Mouse (Mus musculus) retina, adult 2 months (tissue): ENCODE results near the gene Nfe2.
"Not testable (repeated sequence)": the region's sequence is repeated elsewhere in the genome, so short reads cannot be mapped to it uniquely, and the experiment has no call there.

ENCODE experiments used
- DNase-seq: peaks from one replicate; pipeline ENCODE4 v3.0.0-alpha.2; 2012; ENCODE audit warnings: low read depth, low spot score

Gene Nfe2

DNA sequence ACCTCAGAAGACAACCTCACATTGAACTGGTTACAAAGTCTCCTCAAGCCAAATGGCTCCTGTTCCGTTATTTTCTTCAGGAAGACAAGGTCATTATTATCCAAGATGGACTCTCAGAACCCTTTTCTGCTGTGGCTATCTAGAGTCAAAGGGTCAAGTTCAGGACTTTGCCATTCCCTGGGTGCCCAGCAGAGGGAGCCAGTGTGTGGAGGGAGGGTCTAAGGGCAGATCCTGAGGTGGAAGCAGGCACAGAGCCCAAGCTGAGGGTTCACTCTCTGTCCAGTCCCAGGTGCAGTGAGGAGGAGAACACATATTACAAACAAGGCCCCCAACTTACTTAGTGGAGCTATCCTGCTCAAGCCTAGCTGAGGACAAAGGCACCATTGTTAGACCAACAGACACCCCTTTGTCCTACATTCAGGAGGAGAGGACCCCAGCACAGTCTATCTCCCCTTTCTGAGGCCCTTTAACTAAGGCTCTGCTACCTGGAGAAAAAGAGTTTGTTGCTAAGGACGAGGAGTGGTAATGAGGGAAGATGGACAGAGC is 7.9 kb downstream of the Nfe2 start:
- no peak for DNase-seq

DNA sequence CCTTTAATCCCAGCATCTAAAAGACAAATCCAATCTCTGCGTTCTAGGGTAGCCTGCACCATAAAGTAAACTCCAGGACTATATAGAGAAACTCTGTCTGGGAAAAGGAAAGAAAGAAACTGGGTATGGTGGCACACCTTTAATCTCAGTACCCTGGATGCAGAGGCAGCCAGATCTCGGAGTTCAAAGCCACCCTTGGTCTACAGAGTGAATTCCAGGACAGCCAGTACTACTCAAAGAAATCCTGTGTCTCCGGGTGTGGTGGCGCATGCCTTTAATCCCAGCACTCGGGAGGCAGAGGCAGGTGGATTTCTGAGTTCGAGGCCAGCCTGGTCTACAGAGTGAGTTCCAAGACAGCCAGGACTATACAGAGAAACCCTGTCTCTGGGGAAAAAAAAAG is 8.7 kb downstream of the Nfe2 start:
- DNase-seq: not testable (repeated sequence)

DNA sequence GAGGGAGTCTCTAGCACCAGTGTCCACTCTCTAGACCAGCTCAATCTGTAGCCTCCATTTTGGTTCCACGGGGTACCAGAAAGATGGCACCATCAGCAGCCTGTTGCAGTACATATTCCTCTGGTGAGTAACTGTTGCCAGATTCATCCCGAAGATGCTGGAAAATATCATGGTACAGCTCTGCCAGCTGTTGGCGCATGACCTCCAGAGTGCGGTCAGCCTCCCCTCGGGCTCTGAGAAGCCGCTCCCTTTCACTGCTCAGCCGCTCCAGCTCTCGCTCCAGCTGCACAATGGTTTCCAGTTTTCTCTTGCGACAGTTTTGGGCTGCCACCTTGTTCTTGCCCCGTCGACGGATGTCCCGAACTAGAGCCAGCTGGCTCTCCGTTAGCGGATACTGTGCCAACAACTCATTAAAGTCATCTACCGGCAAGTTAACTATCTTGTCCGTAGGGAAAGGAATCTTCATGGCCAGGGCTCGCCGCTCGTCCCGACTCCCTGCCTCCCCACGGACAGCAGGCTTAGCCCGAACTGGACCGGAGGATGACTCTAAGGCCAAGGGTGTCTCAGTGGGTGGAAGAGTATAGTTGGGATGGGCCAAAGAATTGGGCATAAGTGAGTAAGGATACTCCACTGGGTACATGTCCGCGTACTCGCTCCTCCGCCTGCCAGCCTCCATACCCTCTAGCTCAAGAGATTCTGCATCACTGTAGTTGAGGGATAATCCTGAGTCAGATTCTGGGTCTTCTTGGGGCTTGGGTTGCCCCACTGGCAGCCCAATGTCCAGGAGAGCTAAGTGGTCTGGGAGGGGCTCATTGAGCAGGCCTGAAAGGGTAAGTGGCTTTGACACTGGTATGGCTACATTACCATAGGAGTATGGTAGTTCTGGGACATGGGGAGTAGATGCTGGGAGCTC is 9.5 kb downstream of the Nfe2 start:
- no peak for DNase-seq

DNA sequence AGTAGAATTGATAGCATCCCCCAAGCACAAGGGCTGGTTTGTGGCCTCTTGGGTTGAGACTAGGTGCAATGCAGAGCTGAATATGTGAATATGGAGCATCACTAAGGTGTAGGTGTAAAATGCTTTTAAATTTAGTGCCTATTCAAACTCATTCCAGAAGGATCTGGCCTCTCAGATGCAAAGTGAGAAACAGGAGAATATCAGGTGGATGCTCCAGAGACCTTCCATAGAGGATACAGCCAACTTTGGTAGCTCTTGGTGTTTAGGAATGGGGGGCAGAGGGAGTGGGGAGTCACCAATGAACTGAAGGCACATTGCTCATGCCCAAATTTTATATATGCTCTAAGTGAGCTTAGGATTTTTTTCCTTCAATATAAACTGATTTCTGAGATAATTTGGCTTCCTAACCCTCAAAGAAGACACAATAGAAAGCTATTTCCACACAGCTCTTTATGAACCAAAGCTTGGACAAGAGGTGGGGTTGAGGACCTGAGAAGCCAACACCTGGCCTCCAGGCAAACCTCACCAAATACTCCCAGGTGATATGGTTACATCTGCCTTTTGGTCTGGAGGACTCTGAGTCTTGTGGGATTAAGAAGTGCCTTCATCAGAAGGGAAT is 10.3 kb downstream of the Nfe2 start:
- no peak for DNase-seq

DNA sequence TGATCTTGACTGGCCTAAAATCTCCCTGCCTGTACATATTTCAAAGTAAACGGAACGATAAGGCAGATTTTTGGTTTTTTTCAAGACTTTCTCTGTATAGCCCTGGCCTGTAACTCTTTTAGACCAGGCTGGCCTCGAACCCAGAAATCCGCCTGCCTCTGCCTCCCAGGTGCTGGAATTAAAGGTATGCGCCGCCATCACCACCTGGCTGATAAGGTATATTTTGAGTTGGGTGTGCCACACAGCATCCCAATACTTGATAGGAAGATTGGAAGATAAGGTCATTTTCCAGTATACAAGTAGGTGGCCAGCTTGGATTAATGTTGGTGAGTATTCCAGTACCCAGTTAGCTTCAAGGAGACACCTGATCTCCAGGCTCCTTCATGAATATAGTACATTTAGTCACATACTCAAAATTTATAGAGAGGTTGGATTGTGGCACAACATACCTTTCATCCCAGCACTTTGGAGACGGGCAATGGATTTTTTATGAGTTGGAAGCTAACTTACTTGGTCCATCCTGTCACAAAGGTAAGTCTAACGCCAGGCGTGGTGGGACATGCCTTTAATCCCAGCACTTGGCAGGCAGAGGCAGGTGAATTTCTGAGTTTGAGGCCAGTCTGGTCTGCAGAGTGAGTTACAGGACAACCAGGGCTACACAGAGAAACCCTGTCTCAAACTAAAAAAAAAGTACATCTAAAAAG is 11.0 kb downstream of the Nfe2 start:
- no peak for DNase-seq

DNA sequence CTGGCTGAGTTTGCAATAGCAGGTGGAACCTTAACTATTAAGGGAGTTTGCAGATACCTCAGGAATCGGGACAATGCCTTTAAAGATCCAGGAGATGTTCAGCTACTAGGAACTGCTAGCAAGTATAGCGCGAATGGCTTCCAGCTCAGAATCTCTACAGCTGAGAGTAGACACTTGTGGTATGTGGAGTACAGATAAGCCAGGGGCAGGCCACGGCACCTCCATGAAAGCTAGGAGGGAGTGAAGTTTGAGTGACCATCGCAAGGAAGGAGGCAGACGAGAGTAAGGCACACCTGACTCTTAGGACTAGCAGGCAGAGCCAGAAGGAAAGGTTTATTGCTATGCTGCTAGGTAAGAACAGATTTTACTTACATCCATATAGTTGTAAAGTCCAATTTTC is 12.6 kb downstream of the Nfe2 start:
- DNase-seq: no peak

DNA sequence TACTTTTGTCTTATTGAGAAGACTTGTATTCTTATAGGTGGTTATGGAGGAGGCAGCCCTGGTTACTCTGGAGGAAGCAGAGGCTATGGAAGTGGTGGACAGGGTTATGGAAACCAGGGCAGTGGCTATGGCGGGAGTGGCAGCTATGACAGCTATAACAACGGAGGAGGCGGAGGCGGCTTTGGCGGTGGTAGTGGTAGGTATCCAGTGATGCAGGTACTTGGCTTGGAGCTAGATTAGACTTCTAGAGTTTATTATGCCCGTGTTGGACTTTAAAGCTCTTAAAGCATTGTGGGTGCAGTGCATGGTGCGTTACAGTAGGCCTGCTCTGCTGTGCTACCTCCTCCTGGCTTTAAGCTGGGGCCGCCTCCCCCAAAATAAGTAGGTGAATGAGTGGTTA is 15.3 kb downstream of the Nfe2 start:
- no peak for DNase-seq

DNA sequence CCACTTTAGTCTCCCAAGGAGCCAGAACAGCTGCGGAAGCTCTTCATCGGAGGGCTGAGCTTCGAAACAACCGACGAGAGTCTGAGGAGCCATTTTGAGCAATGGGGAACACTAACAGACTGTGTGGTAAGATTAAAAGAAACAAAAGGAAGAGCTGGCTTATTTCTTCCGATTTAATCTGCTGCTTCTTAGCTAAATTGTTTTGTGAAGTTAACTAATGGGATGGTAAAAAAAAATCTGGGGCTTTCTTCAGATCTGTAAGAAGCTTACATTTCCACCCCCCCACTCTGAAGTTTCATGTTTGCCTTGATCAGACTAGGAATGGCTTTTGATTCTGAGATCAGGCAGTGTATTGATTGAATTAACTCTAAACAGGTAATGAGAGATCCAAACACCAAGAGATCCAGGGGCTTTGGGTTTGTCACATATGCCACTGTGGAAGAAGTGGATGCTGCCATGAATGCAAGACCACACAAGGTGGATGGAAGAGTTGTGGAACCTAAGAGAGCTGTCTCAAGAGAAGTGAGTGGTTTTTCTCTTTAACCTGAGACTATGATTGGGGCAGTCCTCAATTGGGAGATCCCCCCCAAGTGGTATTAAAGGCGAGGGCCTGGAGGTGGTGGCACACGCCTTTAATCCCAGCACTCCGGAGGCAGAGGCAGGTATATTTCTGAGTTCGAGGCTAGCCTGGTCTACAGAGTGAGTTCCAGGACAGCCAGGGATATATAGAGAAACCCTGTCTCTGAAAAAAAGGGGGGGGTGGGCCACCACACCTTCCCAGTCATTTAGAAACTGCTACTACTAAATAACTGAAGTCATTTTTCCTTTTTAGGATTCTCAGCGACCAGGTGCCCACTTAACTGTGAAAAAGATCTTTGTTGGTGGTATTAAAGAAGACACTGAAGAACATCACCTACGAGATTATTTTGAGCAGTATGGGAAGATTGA is 16.9 kb downstream of the Nfe2 start:
- not testable (repeated sequence) for DNase-seq

DNA sequence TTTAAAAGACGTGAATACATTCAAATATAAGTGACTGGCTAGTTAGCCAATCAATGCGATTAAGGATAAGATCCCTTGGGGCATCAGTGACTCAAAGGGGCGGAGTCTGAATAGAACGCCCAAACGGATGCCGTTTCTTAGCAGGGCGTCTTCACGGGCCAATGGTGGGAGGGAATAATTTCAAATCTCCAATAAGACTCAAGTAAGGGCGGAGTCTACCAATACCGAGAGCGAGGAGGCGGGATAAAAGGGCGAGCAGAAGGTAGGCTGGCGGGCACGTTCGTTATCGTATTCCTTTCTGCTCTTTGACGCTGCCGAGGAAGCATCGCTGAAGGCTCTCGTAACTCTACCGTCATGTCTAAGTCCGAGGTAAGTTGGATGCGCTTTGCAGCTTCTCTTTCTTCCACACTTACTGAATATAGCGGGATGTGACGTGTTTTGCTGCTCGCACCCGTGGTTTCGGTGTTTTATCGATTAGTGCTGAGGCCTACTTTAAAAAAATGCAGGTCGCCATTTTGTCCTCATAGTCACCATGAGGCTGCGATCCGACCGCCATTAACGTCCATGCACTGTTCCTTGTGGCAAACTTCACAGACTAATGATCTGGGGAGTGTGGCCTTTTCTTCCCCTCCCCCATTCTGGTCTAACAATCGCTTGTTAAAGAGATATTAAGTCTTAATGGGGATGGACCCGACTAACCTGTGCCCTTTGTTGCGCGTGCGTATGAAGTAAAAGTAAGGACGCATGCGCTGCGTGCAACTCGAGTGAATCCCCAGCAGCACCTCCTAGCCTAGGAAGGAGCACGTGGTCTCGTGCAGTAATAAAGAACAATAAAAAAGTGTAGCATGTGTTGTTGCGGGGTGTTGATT is 17.8 kb downstream of the Nfe2 start, which contains the start of gene Hnrnpa1:
TSS of gene Hnrnpa1 (plus strand) at position 273 of the 869 bp plus-strand sequence.
- DNase-seq: peak; percentile 95

DNA sequence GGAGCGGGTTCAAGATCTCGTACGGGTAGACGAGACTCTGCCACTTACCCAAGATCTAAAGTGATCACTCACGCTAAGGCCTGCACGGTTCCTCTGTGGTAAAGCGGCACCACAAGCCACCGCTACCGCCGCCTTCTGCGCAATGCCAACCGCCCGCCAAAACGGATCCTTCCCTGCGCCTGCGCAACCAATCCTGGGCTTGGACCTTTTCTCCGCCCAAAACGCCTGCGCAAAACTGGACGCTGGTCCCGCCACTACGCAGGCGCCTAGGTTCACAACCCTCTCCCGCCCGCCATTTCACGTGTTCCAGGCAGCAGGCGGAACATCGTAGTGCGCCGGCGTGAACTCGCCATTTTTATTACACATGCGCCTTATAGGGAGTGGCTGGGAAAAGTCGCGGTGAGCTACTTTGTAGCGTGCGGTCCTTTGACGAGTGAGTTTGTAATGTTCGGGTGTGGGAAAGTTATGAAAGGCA is 18.5 kb downstream of the Nfe2 start, which contains the start of gene Cbx5:
TSS of gene Cbx5 (minus strand) at position 132 of the 475 bp plus-strand sequence.
- DNase-seq: peak; percentile 91

DNA sequence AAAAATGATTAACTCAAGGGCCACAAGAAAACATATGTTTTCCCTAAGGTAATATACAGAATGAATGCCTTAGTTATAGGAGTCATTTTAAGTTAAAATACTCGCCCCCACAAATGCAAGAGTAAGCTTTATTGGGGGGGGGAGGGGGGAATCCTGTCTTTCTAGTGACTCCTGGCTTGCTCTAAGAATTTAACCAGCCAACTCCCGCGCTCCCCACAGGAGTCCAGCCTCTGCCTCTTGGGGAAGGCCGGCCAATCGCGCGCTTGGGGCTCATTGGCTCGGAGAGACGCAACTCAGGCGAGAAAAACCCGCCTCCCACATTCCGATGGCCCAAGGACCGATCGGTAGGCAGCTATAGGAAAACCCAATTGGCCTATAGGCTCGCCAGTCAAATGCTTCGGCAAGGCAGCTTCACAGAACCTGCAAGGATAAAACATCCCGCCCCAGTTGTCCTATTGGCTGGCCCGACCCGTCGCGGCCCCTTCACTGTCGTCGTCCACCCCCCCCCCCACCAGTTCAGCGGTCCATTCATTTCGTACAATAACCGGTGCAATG is 19.0 kb downstream of the Nfe2 start:
- peak; percentile 79 for DNase-seq

DNA sequence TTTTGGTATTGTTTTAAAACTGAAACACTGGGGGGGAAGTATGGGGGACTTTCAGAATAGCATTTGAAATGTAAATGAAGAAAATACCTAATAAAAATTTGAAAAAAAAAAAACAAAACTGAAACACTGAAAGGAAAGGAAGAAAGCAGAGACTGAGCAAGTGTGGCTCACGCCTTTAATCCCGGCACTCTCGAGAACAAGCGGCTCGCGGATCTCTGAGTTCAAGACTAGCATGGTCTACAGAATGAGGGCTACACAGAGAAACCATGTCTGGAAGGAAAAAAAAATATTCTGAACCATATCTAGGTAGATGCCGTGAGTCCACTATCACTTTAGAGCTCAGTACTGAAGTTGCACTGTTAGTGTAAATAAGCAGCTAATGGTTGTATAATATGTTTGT is 20.9 kb downstream of the Nfe2 start:
- no peak for DNase-seq

DNA sequence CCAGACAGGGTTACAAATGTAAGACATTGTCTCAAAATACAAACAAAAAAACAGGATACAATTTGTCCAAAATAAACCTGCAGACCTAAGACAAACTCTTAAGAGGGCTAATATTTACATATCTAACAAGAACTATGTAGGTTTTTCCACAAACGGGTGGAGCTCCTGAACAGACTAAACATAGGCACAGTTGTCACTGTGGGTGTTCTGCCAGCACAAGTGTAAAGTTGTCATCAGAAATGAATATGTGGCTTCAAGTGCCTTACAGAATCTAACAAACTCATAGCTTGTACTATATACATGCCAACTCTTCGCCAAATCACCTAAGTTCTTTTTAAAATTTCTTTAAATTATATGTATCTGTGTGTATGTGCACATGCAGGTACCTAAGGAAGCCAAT is 25.1 kb downstream of the Nfe2 start:
- DNase-seq: no peak

DNA sequence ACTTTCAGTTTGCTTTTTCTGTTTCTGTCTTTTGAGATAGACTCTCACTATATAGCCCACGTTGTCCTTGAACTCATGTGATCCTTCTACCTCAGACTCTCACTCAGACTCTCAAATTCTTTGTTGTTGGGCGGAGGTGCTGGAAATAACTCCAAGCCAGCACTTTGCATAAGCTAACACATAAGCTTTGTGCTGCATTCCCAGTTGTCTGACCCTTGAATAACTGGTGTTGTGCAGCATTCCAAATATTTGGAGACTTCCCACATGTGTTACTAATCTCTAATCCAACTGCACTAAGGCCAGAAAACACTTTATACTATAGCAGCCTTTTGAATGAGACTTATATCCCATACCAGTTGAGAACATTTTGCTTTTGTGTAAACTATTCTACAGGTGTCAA is 29.3 kb downstream of the Nfe2 start:
- DNase-seq: no peak

DNA sequence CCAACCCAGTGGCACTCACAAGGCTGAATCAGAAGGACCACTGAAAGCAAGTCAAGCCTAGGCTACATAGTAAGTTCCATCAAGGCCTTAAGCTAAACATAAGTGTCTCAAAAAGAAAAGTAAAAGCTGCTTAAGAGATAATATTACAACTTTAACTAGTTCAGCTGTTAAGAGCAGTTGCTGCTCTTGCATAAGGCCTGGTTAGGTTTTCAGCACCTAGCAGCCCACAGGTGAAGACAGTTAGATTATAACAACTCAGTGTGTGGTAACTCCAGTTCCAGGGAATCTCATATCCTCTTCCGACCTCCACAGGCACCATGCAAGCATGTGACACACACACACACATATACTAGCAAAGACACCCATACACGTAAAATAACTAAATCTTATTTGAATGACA is 30.6 kb downstream of the Nfe2 start:
- DNase-seq: no peak

DNA sequence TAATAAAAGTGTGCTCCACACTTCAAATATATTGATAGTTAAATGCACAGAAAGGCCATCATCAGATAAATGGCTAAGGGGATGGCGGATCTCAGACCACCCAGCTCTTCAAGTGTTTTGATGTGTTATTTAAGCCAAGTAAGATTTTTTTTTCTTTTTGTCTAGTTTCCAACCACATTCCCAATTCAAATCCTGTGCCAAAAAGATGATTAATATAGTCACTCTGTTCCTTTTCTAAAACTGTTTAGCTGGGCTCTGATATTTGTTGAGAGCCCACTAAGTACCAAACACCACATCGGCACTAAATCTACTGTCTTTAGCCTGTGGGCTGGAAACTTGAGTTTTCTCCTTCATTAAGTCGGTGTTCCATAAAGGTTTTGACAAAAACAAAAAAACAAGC is 31.2 kb downstream of the Nfe2 start:
- DNase-seq: no peak

DNA sequence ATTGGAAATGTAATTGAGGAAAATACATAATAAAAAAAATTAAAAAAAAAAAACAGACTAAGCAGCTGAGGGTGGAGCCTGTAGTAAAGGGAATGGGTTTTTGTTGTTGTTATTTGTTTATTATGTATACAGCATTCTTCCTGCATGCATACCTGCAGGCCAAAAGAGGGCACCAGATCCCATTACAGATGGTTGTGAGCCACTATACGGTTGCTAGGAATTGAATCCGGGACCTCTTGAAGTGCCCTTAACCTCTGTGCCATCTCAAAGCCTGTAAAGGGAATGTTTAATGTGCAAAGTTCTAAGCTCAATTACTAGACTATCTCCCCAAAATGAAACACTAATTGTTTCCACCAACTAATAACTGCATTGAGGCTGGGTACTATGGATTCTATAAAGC is 34.0 kb downstream of the Nfe2 start:
- no peak for DNase-seq

DNA sequence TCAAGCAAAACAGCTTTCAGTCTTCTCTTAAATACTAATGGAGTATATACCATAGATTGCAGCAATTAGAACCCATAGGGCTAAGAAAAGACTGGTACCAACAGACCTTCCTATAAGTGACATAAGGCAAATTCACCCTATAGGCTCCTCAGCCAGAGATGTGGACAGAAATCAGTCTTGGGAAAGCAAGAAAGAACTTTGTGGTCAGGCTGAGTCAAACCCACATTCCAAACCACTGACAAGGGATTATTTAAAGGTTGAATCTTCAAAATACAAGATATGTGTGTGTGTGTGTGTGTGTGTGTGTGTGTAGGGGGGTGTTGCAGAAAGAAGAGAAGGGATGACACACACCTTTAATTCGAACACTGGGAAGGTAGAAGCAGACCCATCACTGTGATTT is 36.8 kb downstream of the Nfe2 start:
- DNase-seq: no peak

DNA sequence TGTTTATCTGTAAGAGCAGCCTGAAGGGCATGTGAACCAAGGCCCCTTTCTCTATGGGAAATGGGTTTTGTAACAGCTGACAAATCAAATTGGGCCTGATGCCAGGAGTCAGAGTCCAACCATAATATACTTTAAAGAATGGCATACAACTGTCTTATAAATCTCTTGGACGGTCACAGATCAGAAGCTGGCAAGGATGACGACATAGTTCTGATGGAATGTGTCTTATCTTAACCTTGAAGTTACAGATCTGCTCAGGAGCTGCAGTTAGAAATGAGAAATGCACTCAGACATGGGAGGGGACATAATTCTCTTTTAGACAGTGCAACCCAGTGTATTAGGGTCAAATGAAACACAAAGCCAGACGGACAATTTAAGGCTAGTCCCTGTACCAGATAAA is 37.4 kb downstream of the Nfe2 start:
- DNase-seq: no peak

DNA sequence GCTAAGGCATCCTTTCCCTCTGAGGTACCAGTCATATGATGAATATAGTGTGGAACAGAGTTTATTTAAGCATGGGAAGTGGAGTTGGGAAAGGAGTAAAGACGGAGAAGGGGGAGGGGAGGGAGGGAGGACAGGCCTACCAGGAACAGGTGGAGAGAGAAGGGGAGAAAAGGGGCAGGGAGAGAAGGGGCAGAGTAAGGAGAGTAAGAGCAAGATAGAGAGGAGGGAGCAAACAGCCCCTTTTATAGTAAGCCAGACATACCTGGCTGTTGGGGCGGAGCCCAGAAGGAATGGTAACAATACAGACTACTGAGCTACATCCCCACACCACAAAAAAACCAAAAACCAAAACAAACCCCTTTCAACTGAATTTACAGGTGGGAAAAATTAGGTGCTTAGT is 42.2 kb downstream of the Nfe2 start:
- no peak for DNase-seq
